Mouse (Mus musculus): ENCODE results near the gene Dhcr7. TPM values are rescaled to one million over a fixed set of nuclear protein-coding genes. Genes with fewer than 3 reads are reported as not detected.

The Dhcr7 gene
- 55.6 and 84.4 TPM in 2 replicates for total RNA-seq (2014; rRNA removed)
- polyA plus RNA-seq (2015; fragmentation: Nextera tagmentation; extraction: Ambion mirVana): 64.1 and 70.2 TPM in 2 replicates

DNA sequence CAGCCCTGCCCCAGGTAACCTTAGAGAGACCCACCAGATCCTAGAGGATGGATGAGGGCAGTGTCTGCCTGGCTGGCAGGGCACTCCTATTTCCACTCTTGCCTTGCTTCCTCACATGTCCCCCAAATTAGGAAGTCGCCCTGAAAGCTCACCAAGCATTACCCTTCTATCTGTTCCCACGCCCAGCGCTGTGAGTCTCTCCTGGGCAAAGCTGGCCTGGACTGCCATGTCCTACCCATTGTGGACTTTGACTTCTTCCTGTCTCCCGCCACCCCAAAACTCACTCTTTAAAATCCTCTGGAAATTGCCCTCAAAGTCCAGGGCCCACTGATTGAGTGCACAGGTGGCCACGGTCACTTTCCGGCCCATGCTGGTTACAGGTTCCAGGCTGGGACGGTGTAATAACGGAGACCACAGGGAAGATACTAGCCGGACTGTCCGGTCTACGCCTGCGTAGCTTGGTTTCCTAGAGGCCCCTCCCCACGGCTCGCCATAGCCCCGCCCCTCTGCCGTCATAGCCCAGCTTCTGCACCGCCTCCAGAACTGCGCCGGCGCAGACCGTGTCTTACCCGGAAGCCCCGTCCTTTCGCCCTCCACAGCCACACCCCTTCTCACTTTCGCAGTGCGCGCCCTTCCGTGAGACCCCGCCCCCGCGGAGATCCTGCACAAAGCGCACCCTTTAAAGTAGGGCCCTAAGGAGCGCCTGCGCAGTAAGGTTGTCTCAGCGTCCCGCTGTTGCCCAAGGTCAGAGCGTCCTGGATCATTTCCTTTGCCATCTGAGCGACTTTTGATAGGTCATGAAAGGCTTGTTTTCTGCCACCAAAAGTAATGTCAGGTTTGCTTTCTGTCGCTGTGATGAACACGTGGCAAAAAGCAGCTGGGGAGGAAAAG lies at the start of gene Dhcr7, which contains the start of gene Nadsyn1:
Gene Dhcr7 (plus strand): TSS at position 771 of the 891 bp plus-strand sequence.
Gene Nadsyn1 (minus strand): TSS at position 475 of the 891 bp plus-strand sequence.
- Histone ChIP-seq H3K27me3 (ENCODE audit: insufficient read depth, low read length) (no peaks in the 10 kb centered on the region), H3K9me3 (ENCODE audit: low read length) (no peaks in the 10 kb centered on the region), H3K9ac (replicated peaks; ENCODE audit: low read length) (peak within 1 kb of the TSS; percentile 74), H3K27ac (peak within 1 kb of the TSS; percentile 62), H3K36me3 (ENCODE audit: insufficient read depth, low read length) (no peaks in the 10 kb centered on the region; the same call in 1 of the 2 replicates), H3K4me2 (ENCODE audit: low read depth, low read length) (peak within 1 kb of the TSS; percentile 74), H3K4me3 (ENCODE audit: low read length) (peak within 1 kb of the TSS; percentile 59), H3K4me1 (ENCODE audit: insufficient read depth, low read length) (peaks cover 8% of the 10 kb centered on the region; the same call in 1 of the 2 replicates)
- DNase-seq (ENCODE audit: low spot score) (peak; percentile 99), ATAC-seq (peak; percentile 99)
- WGBS: under 1% methylated on average over 38 of the region's 40 CpGs
- TF ChIP-seq CTCF (IDR thresholded peaks at IDR 0.05; ENCODE audit: low read depth): no peak

- Histone ChIP-seq H3K36me3 (ENCODE audit: insufficient read depth, low read length) (no peaks in the 10 kb centered on the region), H3K4me3 (ENCODE audit: low read length) (no peak overlapping the region), H3K9me3 (ENCODE audit: low read length) (no peaks in the 10 kb centered on the region), H3K4me1 (ENCODE audit: insufficient read depth, low read length) (no peaks in the 10 kb centered on the region), H3K9ac (replicated peaks; ENCODE audit: low read length) (no peak overlapping the region), H3K27me3 (ENCODE audit: insufficient read depth, low read length) (no peaks in the 10 kb centered on the region), H3K27ac (no peak overlapping the region), H3K4me2 (ENCODE audit: low read depth, low read length) (no peak overlapping the region)
- TF ChIP-seq CTCF (IDR thresholded peaks at IDR 0.05; ENCODE audit: low read depth): no peak
- WGBS: 33% methylated on average over 3 of the region's 3 CpGs
- ATAC-seq (no peak), DNase-seq (ENCODE audit: low spot score) (no peak)
These were observed 46.8 kb upstream of the Dhcr7 start for GRCm38 (mm10) chr7:143776137-143776536.

- H3K9ac ChIP-seq (replicated peaks; ENCODE audit: low read length): no peak overlapping the region
- no peaks in the 10 kb centered on the region for H3K4me1 ChIP-seq (ENCODE audit: insufficient read depth, low read length)
- 66% methylated on average over 2 of the region's 2 CpGs for WGBS
- H3K4me3 ChIP-seq (ENCODE audit: low read length): no peak overlapping the region
- TF ChIP-seq CTCF (IDR thresholded peaks at IDR 0.05; ENCODE audit: low read depth): no peak
- no peaks in the 10 kb centered on the region for H3K27me3 ChIP-seq (ENCODE audit: insufficient read depth, low read length)
- DNase-seq (ENCODE audit: low spot score) (no peak), ATAC-seq (no peak)
- H3K9me3 ChIP-seq (ENCODE audit: low read length): no peaks in the 10 kb centered on the region
- H3K27ac ChIP-seq: no peak overlapping the region
- no peak overlapping the region for H3K4me2 ChIP-seq (ENCODE audit: low read depth, low read length)
- H3K36me3 ChIP-seq (ENCODE audit: insufficient read depth, low read length): no peaks in the 10 kb centered on the region
These were observed 45.6 kb upstream of the Dhcr7 start for GRCm38 (mm10) chr7:143777375-143777774.

DNA sequence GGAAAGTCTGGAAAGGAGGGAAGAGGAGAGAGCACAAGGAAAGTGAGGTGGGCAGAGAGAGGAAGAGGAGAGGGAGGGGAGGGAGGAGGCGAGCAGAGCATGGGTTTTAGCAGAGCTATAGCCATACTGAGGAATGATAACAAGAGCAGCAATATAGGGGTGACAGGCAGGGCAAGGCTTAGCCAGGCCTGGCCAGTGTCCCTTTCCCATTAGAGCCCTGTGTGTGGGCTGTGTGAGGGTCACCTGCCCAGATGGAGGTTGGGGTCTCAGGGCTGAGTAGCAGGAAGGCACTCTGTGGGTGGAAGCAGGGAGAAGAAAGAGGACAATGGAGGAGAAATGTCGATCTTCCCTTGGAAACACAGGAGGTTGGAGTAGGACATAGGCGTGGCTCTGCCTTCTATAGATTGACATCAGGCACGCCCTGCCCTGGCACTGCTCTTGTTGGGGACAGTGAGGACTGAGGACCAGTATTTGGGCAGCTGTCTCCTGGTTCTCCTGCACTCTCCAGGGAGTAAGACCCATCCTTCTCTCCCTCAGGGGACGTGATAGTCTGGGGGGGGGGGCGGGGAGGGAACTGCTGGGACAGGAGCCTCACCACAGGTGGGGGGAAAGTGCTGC lies 39.5 kb upstream of the Dhcr7 start:
- Histone ChIP-seq H3K4me2 (ENCODE audit: low read depth, low read length) (peak overlapping the region; percentile 70), H3K9me3 (ENCODE audit: low read length) (no peaks in the 10 kb centered on the region), H3K4me3 (ENCODE audit: low read length) (peak overlapping the region; percentile 46), H3K27ac (peak overlapping the region; percentile 81), H3K4me1 (ENCODE audit: insufficient read depth, low read length) (peaks cover 23% of the 10 kb centered on the region), H3K9ac (replicated peaks; ENCODE audit: low read length) (peak overlapping the region; percentile 57), H3K27me3 (ENCODE audit: insufficient read depth, low read length) (no peaks in the 10 kb centered on the region), H3K36me3 (ENCODE audit: insufficient read depth, low read length) (no peaks in the 10 kb centered on the region)
- TF ChIP-seq CTCF (IDR thresholded peaks at IDR 0.05; ENCODE audit: low read depth): no peak
- 8% methylated on average over 5 of the region's 6 CpGs for WGBS
- ATAC-seq (peak; percentile 78), DNase-seq (ENCODE audit: low spot score) (no peak)

- Histone ChIP-seq H3K4me3 (ENCODE audit: low read length) (peak within 1 kb of the TSS; percentile 46), H3K36me3 (ENCODE audit: insufficient read depth, low read length) (no peaks in the 10 kb centered on the region), H3K4me2 (ENCODE audit: low read depth, low read length) (peak within 1 kb of the TSS; percentile 70), H3K9me3 (ENCODE audit: low read length) (no peaks in the 10 kb centered on the region), H3K9ac (replicated peaks; ENCODE audit: low read length) (peak within 1 kb of the TSS; percentile 57), H3K4me1 (ENCODE audit: insufficient read depth, low read length) (peaks cover 23% of the 10 kb centered on the region), H3K27me3 (ENCODE audit: insufficient read depth, low read length) (no peaks in the 10 kb centered on the region), H3K27ac (peak within 1 kb of the TSS; percentile 81)
- no peak for TF ChIP-seq CTCF (IDR thresholded peaks at IDR 0.05; ENCODE audit: low read depth)
- ATAC-seq: peak; percentile 94
- peak; percentile 87 for DNase-seq (ENCODE audit: low spot score)
- 2% methylated on average over 21 of the region's 21 CpGs for WGBS
These were observed 38.7 kb upstream of the Dhcr7 start, which contains the start of gene Mrgpre for GRCm38 (mm10) chr7:143783996-143784829. Gene Mrgpre, minus strand, starts transcription at chr7:143784500.

All from hindbrain, postnatal 0 days (tissue).